Mouse (Mus musculus): ENCODE measurements around the gene Acvr1.

GRCm38 (mm10) chr2:58436911-58437310 is 130.0 kb downstream of the Acvr1 start:
- no peak for TF ChIP-seq CTCF (IDR thresholded peaks at IDR 0.05; ENCODE audit: low read depth)
- TF ChIP-seq EP300 (optimal IDR thresholded peaks at IDR 0.05) = no peak
